Mouse (Mus musculus): Measurements from ENCODE around the gene Arrb1.

The Arrb1 gene

GRCm38 (mm10) chr7:99642078-99642477 is 106.8 kb downstream of the Arrb1 start:
- DNase-seq = no peak

- DNase-seq = no peak
Observed at GRCm38 (mm10) chr7:99644701-99645100, 109.4 kb downstream of the Arrb1 start.

DNA sequence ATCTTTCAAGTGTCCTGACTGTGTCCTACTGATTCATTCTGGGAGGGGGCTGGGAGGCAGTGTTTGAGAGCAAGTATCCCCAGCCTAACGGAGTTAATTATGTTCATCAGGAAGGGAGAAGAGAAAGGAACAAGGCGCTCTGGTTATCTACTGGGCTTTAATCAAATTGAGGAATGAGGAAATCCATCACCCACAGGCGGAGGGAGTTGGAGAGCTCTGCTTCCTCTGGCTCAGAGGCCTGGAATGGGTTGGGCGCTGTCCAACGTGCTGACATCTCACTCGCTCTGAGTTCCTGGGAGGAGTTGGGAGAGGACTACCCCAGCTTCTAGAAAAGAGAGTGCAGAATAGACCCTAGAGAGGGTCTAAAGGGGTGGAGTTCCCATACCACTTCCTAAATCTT is 113.4 kb downstream of the Arrb1 start:
- DNase-seq = peak; percentile 53

DNA sequence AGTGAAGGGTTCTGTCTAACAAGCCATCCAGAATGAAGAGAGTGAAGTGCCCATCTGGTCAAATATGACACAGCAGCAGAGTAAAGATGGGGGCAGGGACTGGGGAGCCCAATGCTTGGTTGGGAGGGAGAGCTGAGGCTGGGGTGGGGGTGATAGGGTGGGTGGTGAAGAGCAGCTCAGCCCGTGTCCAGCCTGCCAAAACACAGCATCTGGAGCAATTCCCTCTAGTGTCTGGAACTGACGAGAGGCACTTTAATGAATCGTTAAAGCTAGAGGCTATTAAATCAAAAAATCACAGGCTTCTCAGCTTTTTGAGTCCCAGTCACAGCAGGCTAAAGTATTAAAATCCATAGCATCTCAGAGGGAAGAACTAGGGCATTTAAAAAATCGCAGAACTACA is 114.3 kb downstream of the Arrb1 start:
- DNase-seq = no peak

- DNase-seq = no peak
Observed at GRCm38 (mm10) chr7:99654244-99654643, 119.0 kb downstream of the Arrb1 start.

Data from right cerebral cortex, postnatal 4 days (tissue).